Mouse (Mus musculus) thymus, postnatal 25 days (tissue): ENCODE results near the gene Dnajb7.

ENCODE experiments used
- DNase-seq: peaks from one replicate; pipeline ENCODE4 v3.0.0; 2022

The Dnajb7 gene

GRCm38 (mm10) chr15:81408199-81408598 lies at the start of gene Dnajb7:
Gene Dnajb7 (minus strand): TSS chr15:81408299.
- no peak for DNase-seq

GRCm38 (mm10) chr15:81448463-81448862 lies 40.4 kb upstream of the Dnajb7 start:
- peak; percentile 52 for DNase-seq

DNA sequence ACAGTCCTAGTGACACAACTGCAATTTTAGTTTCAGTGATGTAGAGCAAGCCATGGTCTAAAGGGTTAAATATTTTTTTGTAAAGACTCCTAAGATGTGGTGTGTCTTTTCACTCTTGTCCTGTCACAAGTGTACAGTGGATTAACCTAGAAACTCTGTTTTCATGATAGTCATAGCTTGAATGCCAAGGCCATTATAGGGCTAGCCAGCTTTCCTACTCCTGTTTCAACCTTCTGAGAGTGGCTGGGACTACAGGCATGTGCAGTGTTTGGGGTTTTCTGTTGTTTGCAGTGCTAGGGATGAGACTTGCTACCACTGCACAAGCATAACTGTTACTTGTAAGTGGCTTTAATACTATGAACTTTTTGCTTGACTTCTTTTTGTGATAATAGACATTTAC lies 31.1 kb upstream of the Dnajb7 start:
- DNase-seq: no peak

DNA sequence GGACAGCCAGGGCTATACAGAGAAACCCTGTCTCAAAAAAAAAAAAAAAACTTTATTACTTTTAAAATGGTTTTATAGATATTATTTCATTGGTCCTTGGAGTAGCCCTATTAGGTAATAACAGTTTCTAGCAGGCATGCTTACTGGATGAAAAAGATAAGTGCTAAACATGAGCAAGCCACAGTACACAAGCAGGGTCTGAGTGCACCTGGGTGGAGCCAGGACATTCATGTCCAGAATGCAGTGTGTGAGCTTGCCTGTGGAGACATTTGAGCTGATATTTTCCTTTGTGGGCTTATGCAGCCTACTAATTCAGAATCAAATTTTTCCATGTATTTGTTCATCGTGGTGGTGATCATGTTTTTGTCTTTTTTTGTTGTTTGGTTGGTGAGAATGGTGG lies 30.2 kb upstream of the Dnajb7 start:
- DNase-seq: no peak

DNA sequence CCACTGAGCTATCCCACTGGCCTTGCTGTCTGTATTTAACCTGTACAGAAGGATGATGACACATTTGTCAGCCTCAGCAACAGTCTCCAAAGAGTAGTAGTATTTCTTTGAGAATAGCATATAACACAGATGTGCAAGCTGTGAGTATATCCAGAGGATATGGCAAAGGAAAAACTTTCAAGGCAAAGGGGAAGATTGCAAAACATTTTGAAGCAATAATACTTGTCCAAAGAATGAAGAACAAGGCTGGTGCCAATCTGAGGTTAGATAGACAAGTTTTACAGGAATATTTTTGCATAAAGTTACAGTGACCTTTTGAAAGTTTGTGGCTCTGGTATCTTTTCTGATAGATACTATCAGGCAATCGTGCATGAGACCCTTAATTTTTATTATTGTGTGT lies 23.1 kb upstream of the Dnajb7 start:
- no peak for DNase-seq

- DNase-seq: no peak
Observed at GRCm38 (mm10) chr15:81427947-81428346, 19.8 kb upstream of the Dnajb7 start.

DNA sequence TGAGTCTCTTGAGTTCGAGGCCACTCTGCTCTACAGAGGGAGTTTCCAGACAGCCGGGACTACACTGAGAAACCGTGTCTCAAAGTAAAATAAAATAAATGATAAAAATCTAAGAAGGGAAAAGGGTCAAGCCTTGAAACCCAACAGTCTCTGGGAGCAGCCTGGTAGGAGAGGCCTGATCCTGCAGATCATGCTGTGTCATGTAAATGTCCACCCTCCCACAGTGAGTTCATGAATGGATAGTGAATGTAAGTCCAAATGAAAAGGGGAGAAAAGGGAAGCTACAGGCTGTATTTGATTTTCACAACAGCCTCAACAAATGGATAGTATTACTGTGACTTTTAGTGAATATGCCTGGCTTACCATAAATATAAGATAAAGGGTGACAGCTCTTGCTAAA lies 17.2 kb upstream of the Dnajb7 start:
- no peak for DNase-seq

- no peak for DNase-seq
Observed at GRCm38 (mm10) chr15:81422156-81422681, 14.1 kb upstream of the Dnajb7 start.

DNA sequence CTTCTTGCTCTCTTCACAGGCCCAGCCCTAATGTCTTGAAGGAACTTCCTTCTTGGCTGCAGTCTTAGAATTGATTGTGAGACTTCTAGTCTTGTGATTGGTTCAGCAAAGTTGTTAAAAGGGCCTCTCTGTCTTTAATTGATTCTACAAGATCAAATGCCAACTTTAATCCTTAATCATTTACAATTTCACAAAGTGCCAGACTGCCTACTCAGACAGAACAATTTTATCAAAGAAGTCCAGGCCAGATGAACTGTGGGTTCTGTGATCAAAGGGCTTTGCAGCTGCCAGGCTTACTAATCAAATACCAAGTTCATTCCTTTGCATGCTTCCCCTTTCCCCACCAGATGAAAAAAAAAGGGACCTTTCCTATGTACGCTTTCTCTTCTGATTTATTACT lies 13.4 kb upstream of the Dnajb7 start:
- no peak for DNase-seq

DNA sequence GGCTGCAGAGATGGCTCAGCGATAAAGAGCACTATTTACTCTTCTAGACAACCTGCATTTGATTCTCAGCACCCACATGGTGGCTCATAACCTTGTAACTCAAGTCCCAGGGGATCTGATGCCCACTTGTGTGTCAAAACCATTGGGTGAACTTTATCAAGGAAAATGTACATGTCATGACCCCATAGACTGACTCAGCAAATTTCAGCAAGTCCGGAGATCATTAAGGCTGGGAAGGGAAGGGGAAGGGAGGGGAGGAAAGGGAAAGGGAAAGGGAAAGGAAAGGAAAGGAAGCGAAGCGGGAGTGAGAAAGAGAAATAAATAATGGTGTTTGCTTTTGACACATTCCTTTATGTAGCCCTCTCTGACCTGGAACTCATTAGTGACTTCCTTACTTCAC lies 10.0 kb upstream of the Dnajb7 start:
- DNase-seq: no peak

GRCm38 (mm10) chr15:81416763-81417310 lies 8.7 kb upstream of the Dnajb7 start:
- DNase-seq: peak; percentile 50

DNA sequence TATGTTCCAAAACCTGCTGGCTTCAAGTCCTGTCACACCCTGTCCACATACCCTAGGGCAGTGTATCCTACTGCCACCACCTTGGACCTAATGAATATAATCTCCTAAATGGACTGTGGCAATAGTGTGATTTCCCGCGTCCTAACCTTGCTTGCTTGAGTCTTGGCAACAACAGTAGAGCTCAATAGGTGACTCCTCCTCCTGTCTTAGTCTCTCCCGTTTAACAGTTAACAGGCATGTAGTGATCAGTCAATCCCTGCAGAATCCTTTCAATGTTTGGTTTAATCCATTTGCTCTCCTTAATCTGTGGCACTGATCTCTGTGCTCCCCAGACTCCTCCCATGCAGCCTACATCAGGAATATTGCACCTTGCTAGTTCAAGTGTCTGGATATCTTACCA lies 3.1 kb downstream of the Dnajb7 start:
- no peak for DNase-seq

DNA sequence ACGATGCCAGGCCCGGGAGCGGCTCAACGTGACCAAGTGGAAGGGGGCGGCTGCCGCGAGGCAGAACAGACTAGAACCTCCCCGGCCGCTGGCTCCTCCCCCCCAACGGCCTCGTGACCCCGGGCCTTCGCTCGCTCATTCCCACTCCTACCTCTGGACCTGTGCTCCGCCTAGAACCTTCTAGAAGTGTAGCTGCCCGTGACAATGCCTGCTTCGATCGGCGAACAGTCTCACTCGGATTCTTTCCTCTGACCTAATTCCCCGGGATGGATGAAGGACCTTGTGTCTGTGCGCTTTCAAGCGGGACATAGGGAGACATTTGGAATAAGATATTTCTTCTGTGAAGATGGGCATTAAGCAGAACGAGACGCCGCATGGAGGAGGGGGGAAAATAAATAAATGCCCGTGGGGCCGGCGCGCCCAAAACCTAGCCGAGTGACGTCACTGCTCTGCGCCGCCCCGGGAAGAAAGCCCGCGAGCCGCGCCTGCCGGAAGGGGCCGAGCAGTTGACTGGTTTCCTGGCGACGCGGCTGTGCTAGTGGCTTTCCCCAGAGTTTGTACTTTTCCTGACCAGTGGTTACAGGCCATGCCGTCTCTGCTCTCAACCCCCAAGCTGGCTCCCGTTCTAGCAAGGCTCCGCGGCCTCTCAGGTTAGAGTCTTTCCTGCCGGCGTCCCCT lies 8.3 kb downstream of the Dnajb7 start, which contains the start of the genes St13 and Xpnpep3:
Gene St13, minus strand, starts transcription at position 440 of the 678 bp plus-strand sequence.
Gene Xpnpep3, plus strand, starts transcription at position 501 of the 678 bp plus-strand sequence.
- peak; percentile 98 for DNase-seq

- no peak for DNase-seq
Observed at GRCm38 (mm10) chr15:81399297-81399637, 8.8 kb downstream of the Dnajb7 start.

- DNase-seq: no peak
Observed at GRCm38 (mm10) chr15:81398189-81398588, 9.9 kb downstream of the Dnajb7 start.

DNA sequence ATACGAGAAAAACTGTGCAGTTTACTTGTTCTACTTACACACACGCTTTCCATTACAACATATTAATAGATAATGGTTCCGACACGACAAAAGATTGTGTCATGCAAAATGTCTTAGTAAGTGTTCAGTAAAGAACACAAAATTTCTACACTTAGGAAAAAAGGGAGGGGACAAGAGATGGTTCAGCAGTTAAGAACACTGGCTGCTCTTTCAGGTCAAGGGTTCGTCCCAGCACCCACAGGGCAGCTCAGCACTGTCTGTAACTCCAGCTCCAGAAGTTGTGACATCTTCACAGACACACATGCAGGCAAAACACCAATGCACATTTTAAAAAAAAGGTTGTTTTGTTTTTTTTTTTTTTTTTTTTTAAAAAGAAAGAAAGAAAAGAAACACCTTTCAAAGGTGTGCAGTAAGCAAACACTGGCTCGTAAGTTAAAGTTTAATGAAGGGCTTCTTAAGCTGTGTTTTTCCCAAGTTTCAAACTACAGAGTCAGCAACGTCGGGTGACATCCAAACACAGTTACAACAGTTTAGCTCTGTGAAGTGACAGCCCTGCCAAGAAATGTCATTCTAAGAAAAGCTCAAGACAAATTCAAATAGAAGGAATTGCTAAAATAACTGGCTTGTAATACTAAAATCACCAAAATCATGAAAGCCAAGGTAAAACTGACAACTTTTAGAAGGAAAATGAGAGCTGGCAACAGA lies 13.7 kb downstream of the Dnajb7 start:
- no peak for DNase-seq

- DNase-seq: peak; percentile 50
Observed at GRCm38 (mm10) chr15:81392997-81393396, 15.1 kb downstream of the Dnajb7 start.

GRCm38 (mm10) chr15:81386327-81386726 lies 21.8 kb downstream of the Dnajb7 start:
- no peak for DNase-seq

GRCm38 (mm10) chr15:81378845-81379244 lies 29.3 kb downstream of the Dnajb7 start:
- DNase-seq: no peak

GRCm38 (mm10) chr15:81374621-81375020 lies 33.5 kb downstream of the Dnajb7 start:
- DNase-seq: no peak

- no peak for DNase-seq
Observed at GRCm38 (mm10) chr15:81370356-81370755, 37.7 kb downstream of the Dnajb7 start.

DNA sequence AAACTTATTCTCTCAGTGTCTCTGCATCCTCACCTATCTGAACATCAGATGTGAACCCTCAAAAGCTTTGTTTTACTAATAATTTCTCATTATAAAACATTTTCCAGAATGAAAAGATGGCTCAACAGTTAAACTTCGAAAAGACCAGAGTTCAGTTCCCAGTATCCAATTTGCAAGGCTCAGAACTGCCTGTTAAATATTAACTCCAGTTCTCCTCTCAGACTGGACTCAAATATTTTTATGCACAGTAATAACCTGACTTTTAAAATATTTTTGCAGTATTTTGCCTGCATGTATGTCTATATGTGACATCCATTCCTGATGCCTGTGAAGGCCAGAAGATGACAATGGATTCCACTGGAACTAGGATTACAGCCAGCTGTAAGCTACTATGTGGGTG lies 39.5 kb downstream of the Dnajb7 start:
- no peak for DNase-seq

DNA sequence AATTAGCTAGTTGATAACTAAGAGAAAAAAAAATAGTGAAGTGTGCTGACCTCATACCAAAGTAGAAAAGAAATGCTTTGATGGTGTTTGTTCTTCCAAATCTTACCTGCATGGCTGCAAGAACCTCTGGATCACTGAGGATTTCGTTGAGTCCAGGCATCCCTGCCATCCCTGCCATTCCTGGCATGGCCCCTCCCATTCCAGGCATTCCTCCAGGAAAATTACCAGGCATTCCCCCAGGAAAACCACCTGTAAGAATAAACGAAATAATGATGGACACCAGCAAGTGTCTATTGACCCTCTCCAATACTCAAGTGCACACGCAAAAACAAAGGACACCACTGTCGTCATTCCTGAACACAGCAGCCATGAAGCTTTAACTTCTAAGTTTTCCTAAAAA lies 41.9 kb downstream of the Dnajb7 start:
- DNase-seq: no peak

DNA sequence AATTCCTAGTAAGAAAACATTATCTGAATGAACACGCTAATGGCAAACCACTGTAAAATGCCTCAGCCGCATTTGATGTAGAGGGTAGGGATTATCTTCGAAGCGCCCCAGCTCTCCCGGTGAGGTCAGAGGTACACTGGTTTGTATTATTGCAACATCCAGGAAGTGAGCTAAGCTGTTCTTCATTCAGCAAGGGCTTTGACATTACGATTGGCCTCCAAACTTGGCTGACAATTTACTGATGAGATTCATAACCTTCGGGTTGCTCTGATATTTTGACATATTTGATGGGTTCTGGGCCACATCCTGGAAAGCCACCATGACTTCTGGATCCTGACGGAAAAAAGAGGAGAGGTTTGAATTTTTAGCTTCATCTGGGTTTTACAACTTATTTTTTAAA lies 42.9 kb downstream of the Dnajb7 start:
- DNase-seq: no peak
